28 mouse cellular contexts compared by ENCODE assay signal in genomic region chr13:60568934-60569548, GRCm38 (mm10).
"Had no signal": no experiment of that assay in that cellular context is flagged by ENCODE, and none has a peak within 500 bp of the region (broad histone marks: within the 10 kb centered on the region; RNA-seq: fewer than 3 reads in every experiment).

No protein-coding gene starts in this region.

- H3K4me3 ChIP-seq: embryonic facial prominence, embryonic 10.5 days; embryonic facial prominence, embryonic 12.5 days; embryonic facial prominence, embryonic 13.5 days; embryonic facial prominence, embryonic 15.5 days; erythroblast, embryonic 14.5 days; forebrain, embryonic 10.5 days; forebrain, embryonic 12.5 days; forebrain, embryonic 13.5 days; forebrain, embryonic 15.5 days; gastrocnemius, adult 2 months; heart, adult 2 months had no signal

- H3K27me3 ChIP-seq: embryonic facial prominence, embryonic 12.5 days; embryonic facial prominence, embryonic 13.5 days; embryonic facial prominence, embryonic 15.5 days; forebrain, embryonic 12.5 days; forebrain, embryonic 13.5 days; forebrain, embryonic 15.5 days had no signal

- H3K4me2 ChIP-seq: embryonic facial prominence, embryonic 12.5 days; embryonic facial prominence, embryonic 13.5 days; embryonic facial prominence, embryonic 15.5 days; forebrain, embryonic 12.5 days; forebrain, embryonic 13.5 days; forebrain, embryonic 15.5 days had no signal

- H3K9ac ChIP-seq: embryonic facial prominence, embryonic 12.5 days; embryonic facial prominence, embryonic 13.5 days; embryonic facial prominence, embryonic 15.5 days; forebrain, embryonic 12.5 days; forebrain, embryonic 13.5 days; forebrain, embryonic 15.5 days; forebrain, postnatal 0 days had no signal

- H3K36me3 ChIP-seq: embryonic facial prominence, embryonic 10.5 days; embryonic facial prominence, embryonic 12.5 days; embryonic facial prominence, embryonic 13.5 days; embryonic facial prominence, embryonic 15.5 days; forebrain, embryonic 10.5 days; forebrain, embryonic 12.5 days; forebrain, embryonic 15.5 days had no signal

- DNase-seq: cerebellum, adult 2 months; cerebellum, adult 8-10 months; cerebellum, adult 9-10 months; cerebellum, adult 9-11 months; cerebellum, postnatal 10 days; cerebellum, postnatal 14 days; cerebellum, postnatal 25 days; cerebellum, postnatal 36 days; embryo, embryonic 11 days; forebrain, postnatal 0 days; gastrocnemius, adult 2 months; gastrocnemius, postnatal 10 days; gastrocnemius, postnatal 14 days; gastrocnemius, postnatal 25 days; gastrocnemius, postnatal 36 days; heart, adult 18-20 months; heart, adult 2 months had no signal

- ATAC-seq: forebrain, embryonic 13.5 days; forebrain, embryonic 14.5 days; forebrain, embryonic 15.5 days; forebrain, embryonic 16.5 days; forebrain, postnatal 0 days had no signal

- H3K27ac ChIP-seq: embryonic facial prominence, embryonic 10.5 days; embryonic facial prominence, embryonic 12.5 days; embryonic facial prominence, embryonic 13.5 days; embryonic facial prominence, embryonic 15.5 days; forebrain, embryonic 10.5 days; forebrain, embryonic 12.5 days; forebrain, embryonic 13.5 days; forebrain, embryonic 15.5 days; gastrocnemius, adult 2 months; heart, adult 2 months had no signal

- H3K4me1 ChIP-seq: forebrain, embryonic 12.5 days; forebrain, embryonic 13.5 days; forebrain, embryonic 15.5 days had no signal

- H3K9me3 ChIP-seq: embryonic facial prominence, embryonic 10.5 days; embryonic facial prominence, embryonic 12.5 days; embryonic facial prominence, embryonic 13.5 days; embryonic facial prominence, embryonic 15.5 days; forebrain, embryonic 10.5 days; forebrain, embryonic 12.5 days; forebrain, embryonic 15.5 days had no signal
